Mouse (Mus musculus) right cerebral cortex, postnatal 4 days (tissue): ENCODE measurements around the gene Rnf186.
"Not testable (repeated sequence)": the region's sequence is repeated elsewhere in the genome, so short reads cannot be mapped to it uniquely, and the experiment has no call there.

Source experiments
- DNase-seq: peaks from one replicate; pipeline ENCODE4 v3.0.0-alpha.2; 2022

Rnf186 gene

GRCm38 (mm10) chr4:138972827-138973718 lies 6.2 kb downstream of the Rnf186 start, which contains the start of gene Tmco4:
Gene Tmco4, plus strand, starts transcription at chr4:138972888.
- DNase-seq: peak; percentile 41

DNA sequence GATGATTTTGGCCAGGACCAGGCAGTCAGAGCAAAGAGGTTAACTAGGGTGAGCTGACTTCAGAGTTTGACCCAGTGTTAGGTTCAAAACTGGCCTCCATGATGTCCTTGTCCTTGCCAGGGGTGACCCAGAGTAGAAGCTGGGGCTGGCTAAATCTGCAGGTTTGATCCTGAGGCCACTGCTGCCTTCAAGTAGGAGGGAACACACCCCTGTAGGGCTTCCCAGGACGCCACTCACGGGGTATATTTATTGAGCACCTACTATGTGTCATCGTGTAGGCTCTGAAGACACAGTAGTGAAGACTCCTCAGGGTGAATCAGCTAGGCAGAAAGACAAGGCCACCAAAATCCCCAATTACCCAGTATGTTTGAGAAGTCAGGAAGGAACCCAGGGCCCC lies 6.8 kb downstream of the Rnf186 start:
- no peak for DNase-seq

- not testable (repeated sequence) for DNase-seq
Measured at GRCm38 (mm10) chr4:138974540-138974939, 7.6 kb downstream of the Rnf186 start.

- no peak for DNase-seq
Measured at GRCm38 (mm10) chr4:138975194-138975593, 8.3 kb downstream of the Rnf186 start.

DNA sequence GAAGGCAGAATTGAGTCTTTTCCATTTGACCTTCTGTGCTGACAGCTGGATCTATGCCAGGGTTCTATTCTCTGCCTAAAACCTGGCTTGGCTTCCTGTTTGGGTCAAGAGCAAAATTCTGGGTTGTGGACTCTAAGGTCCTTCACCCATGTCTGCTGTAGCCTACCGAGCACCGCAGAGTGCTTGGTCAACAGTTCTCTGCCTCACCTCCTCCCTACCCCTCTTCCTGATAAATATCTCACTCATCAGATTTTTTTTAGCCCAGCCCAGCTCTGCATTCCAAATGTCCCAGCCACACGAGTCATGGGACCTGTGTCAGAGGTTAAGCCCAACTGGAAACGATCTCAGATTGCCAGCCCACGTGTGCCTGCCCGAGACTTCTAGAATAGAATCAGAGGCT lies 9.1 kb downstream of the Rnf186 start:
- DNase-seq: no peak

GRCm38 (mm10) chr4:138980021-138980420 lies 13.1 kb downstream of the Rnf186 start:
- DNase-seq: no peak

GRCm38 (mm10) chr4:138980771-138981420 lies 14.0 kb downstream of the Rnf186 start:
- no peak for DNase-seq

DNA sequence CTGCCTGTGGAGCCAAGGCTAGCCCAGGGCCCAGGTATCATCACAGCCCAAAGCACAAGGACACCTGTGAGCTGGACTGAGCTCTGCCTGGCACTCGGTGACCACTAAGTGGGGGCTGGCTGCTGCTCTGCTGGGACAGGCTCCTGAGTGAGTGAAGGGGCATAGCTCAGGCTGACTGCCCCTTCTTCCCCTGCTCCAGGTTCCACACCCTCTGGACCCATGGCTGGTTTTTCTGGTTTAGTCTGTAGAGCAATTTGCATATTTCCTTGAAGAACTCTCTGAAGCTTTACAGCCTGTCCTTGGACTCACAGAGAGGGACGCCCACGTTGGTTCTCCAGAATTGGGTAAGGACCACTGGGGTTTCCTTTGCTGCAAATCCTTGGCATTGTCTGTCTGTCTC lies 16.5 kb downstream of the Rnf186 start:
- DNase-seq: no peak

DNA sequence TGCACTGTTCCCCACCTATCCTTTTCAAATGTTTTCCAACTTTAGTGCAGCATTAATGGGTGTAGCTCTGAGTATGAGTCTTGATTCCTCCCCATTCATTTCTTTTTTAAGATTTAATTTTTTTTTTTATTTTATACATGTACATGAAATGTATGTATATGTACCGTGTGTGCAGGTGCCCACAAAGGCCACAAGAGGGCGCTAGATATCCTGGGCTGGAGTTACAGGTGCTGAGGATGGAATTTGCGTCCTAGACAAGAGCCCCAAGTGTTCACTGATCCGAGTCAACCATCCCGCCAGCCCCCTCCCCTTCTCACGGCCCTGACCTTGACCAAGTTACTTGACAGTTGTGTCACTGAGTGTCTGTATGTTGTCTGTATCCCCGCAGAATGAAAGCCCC lies 17.8 kb downstream of the Rnf186 start:
- DNase-seq: no peak

DNA sequence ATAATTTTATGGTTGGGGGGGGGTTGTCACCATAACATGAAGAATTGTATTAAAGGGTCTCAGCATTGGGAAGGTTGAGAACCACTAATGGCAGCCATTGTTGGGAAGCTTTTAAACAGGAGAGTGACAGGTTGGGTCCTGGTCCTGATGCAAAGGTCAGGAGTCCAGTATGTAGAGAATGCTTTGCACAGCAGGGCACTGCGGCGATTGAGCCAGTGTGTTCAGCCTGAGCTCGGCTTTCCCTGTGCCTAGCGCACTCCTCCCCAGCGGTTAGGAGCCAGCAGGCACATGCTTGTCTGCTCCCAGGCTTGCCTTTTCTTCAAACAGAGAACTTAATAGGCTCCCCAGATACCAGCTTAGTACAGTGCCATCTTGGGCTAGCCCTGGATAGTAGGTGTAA lies 19.4 kb downstream of the Rnf186 start:
- DNase-seq: no peak

DNA sequence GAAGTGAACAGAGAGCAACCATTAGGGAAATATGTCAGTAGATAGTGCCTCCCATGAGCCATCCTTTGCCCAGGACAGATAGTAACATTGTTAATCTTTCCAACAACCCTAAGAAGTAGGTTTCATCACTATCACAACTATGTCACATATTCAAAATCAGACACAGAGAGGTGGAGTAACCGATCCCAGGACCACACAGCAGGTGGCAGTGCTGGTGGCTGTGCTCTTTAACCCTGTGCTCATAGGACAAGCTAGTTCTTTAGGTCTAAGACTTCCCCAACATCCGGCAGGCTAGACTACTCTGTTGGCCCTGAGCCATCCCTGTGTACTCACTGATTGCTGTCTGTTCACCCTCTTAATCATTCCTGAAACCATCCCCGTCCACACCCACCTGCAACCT lies 27.5 kb downstream of the Rnf186 start:
- no peak for DNase-seq

GRCm38 (mm10) chr4:138996410-138996809 lies 29.5 kb downstream of the Rnf186 start:
- peak; percentile 15 for DNase-seq

- peak; percentile 15 for DNase-seq
Measured at GRCm38 (mm10) chr4:138997121-138997520, 30.2 kb downstream of the Rnf186 start.

DNA sequence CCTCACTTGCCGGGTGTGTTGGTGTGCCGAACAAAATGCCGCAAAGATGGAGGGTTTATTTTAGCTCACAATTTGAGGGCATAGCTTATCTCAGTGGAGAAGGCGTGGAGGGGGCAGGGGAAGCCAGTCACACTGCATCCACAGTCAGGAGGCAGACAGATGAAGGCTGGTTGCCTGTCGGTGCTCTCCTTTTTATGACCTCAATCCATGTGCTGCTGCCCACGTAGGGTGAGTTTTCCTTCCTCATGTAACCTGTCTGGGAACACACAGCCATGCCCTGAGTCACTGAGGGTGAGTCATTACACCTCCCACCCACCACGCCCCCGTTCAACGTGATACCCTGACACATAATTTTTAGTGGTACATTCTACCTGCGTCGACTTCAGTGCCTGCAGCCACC lies 31.7 kb downstream of the Rnf186 start:
- DNase-seq: no peak

GRCm38 (mm10) chr4:139001026-139001425 lies 34.1 kb downstream of the Rnf186 start:
- DNase-seq: no peak

- DNase-seq: peak; percentile 15
Measured at GRCm38 (mm10) chr4:139001433-139001832, 34.5 kb downstream of the Rnf186 start.

- DNase-seq: no peak
Measured at GRCm38 (mm10) chr4:139004067-139004466, 37.2 kb downstream of the Rnf186 start.

GRCm38 (mm10) chr4:139005214-139005613 lies 38.3 kb downstream of the Rnf186 start:
- no peak for DNase-seq

DNA sequence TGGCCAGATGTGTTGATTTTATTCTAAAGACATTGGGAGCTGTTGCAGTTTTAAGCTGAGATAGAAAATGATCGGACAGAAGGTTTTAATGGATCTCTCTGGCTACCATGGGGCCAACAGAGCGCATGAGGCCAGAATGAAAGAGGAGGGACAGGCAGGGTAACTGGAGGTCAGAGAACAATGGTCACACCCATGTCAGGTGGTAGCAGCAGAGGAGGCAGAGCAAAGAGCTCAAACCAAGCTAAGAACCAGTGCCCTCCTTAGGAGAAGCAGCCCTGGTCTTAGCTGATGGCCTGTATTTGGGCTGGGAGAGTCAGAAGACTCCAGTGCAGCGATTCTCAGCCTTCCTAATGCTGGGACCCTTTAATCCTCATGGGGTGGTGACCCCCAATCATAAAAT lies 40.4 kb downstream of the Rnf186 start:
- DNase-seq: no peak

- DNase-seq: no peak
Measured at GRCm38 (mm10) chr4:139007981-139008536, 41.1 kb downstream of the Rnf186 start.

DNA sequence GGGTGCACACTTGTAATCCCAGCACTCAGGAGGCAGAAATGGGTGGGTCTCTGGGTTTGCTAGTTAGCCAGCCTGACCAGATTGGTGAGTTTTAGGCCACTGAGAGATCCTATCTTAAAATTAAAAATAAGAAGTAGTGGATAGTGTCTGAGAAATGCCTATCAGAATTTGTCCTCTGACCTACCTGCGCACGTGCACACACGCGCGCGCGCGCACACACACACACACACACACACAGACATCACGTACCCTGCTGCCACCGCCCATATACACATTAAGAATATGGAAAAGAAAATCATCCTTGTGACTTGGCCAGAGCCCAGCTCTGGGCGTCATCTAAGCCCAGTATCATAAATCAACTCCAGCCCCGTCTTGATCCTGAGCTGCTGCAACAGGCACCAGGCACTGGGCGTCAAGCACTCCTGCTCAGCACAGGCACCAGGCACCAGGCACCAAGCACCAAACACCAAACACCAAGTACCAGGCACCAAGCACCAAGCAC lies 44.3 kb downstream of the Rnf186 start:
- DNase-seq: no peak

DNA sequence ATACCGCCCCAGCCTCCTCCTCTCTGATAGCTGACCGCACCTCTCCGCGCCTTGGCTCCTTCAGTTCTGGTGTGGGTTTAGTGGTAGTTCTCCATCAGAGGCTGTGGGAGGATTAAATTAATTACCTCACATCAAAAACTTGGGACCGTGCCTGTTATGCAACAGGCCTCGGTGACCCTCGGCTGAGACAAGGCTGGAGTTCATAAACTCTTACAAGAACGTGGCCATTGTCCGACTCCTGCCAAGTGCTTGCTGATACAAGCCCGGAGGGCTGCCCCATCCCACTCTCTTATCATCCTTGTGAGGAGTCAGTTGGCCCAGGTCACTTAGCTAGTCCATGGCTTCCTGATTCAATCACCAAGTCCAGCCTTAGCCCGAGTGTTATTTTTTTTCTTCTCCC lies 46.4 kb downstream of the Rnf186 start:
- no peak for DNase-seq

DNA sequence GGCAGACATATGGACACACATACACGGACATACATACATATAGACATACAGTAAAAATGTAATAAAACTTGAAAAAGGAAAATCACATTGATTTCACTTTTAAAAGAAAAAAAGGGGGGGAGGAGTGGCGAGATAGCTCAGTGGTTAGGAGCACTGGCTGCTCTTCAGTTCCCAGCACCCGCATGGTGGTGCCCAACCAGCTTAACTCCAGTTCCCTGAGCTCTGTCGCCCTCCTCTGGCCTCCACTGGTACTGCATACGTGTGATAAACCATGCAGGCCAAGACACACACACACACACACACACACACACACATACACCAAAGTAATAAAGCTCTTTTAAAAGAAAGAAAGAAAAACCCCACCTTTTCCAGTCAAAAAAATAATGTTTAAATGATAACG lies 47.9 kb downstream of the Rnf186 start:
- no peak for DNase-seq
